Mouse (Mus musculus): ENCODE results near the gene Gas7.

Gene Gas7

DNA sequence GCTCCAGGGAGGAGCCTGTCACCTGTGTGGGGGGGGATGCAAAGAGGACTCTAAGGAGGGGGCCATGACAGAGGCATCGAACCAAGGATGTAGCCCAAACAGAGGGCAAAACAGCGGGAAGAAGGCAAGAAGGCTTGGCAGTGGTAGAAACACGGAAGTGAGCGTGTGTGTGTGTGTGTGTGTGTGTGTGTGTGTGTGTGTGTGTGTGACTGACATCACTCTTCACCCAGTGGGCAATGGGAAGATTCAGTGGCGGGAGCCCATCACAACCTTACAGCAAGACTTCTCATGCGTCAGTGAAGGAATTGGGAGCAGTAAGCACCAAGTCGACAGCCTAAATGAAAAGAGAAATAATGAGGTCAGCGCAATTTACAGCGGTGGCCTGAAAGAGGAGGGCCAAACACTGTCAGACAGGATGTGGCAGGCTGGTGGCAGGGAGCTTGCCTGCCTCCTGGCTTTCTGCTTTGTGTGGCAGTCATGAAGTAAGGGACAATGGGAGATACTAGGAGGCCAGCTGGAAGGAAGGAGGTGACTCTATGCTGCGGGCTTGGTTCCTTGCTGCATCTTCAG is 153.0 kb downstream of the Gas7 start:
- in situ Hi-C loops (cut with MboI; ENCODE audit: low sequenced_read_pairs): no loop called here

DNA sequence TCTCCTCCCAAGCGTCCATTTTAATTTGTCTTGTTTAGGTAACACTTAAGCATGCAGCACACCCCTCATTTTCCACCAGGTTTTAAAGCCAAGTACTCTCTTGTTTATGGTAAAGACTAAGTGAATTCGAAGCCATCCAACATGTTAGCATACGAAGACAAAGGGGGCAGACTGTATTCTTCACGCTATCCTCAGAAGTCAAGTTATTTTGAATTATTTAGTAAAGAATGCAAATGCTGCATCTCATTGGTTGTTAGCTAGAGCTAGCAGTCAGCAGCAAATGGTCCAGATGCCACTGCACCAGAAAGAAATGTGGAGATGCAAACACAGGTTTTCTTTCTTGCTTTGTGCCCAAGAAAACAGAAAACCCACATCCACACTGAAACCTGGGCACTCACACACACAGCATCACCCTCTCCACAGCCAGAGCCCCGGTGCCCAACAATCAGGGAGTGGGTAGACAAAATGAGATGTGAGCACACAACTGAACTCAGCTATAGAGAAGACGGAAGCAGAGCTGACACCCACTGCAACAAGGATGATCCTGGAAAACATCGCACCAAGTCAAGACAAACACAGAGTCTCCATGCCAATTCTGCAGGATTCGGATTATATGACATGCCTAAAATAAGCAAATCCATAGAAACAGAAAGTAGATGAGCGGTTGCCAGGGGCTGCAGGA is 157.1 kb downstream of the Gas7 start:
- in situ Hi-C loops (cut with MboI; ENCODE audit: low sequenced_read_pairs): no loop called here

DNA sequence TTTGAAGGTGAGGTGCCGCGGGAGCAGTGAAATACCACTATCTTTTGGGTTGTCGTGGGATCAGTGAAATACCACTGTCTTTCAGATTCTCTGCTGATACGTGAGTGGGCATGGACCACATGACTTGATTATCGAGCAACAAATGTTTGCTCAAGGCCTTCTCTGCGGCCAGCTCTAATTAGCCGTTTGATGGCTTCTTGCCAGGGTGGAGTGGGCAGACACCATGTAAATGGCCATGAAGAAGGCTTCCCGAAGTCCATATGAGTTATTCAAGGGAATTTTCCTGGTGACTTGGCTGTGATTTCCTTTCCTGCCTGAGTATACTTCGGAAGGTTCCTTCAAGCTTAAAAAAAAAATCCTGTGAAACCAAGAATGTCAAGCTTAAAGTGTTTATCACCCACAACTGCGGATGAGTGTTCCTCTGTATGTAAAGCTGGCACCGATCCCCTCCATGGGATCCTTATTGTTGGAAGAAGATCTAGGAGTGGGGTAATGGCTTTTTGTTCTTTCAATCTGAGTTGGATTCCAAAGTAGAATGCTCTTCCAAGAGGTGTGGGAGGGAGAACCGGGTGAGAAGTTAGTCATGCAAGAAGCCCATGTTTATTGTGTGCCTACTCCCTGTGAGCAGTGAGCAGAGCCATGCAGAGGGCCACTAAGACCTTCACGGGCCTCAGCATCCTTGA is 161.5 kb downstream of the Gas7 start:
- in situ Hi-C loops (cut with MboI; ENCODE audit: low sequenced_read_pairs): no loop called here

DNA sequence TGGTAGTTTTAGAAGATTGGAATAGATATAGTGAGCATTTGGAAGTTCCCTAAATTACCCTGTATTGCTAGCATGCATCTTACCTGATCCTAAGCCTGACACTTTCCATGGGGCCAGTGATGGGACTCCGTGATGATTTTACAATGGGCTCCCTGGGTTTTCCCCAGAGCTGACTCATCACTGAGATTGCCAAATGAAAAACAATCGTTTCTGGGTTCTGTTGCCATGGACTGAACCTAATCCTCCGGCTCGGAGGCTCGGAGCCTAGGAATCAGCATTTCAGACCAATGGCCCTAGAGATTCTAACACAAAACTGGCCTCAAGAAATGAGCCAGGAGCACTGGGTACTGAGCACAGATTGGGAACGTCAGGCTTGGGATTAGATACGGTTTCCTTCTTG is 167.1 kb downstream of the Gas7 start:
- in situ Hi-C loops (cut with MboI; ENCODE audit: low sequenced_read_pairs): no loop called here

DNA sequence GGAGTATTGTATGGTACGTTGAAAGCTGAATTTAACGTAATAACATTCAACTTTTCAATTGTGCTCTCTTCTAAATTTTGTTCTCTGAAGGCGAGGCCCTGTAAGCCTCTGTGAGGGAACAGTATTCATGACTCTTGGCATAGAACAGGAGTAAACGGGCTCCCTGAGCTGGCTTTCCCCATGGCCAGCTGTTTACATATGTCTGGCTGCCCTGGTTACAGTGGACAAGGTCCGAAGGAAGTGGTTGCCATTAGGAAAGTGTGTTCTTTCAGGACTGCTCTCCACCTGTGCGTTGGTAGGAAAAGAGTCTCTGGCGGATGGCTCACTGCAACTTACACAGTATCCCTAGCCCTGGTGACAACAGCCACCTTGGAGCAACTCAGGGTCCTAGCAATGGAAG is 171.9 kb downstream of the Gas7 start:
- in situ Hi-C loops (cut with MboI; ENCODE audit: low sequenced_read_pairs): no loop called here

DNA sequence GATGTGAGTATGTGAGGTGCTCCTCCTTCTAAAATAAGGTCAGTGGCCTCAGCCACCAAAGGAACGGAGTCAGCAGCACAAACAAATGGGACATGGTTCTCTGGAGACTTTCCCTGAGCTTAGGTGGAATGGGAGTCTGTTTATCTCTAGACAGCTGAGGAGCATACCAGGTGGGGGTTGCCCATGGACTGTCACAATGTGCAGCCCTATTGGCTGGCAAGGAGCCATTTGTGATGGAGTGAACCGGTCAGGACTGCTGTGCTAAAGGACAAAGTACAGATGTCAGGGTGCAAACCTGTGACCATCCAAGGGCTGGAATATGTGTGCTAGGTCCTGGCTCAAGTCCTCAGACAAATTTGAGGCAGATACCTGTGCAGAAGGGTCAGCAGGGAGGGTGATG is 173.3 kb downstream of the Gas7 start:
- in situ Hi-C loops (cut with MboI; ENCODE audit: low sequenced_read_pairs): no loop called here

DNA sequence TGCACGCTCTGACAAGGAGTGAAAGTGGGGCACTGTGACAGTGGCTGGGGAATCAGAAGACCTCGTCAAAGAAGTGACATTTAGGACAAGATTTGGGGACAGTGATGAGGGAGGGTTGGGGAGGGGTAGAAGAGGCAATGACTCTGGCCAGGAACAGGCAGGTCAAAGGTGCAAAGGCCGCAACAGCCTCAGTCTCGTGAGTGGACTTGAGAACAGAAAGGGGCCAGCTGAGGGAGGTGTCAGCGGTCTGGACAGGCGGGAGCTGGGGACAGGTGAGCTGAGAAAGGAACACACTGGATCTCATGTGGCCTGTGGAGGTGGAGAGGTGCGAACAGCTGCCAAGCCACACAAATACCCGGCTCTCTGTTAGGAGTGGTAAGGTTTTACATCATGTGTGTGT is 177.7 kb downstream of the Gas7 start:
- in situ Hi-C loops (cut with MboI; ENCODE audit: low sequenced_read_pairs): no loop called here

DNA sequence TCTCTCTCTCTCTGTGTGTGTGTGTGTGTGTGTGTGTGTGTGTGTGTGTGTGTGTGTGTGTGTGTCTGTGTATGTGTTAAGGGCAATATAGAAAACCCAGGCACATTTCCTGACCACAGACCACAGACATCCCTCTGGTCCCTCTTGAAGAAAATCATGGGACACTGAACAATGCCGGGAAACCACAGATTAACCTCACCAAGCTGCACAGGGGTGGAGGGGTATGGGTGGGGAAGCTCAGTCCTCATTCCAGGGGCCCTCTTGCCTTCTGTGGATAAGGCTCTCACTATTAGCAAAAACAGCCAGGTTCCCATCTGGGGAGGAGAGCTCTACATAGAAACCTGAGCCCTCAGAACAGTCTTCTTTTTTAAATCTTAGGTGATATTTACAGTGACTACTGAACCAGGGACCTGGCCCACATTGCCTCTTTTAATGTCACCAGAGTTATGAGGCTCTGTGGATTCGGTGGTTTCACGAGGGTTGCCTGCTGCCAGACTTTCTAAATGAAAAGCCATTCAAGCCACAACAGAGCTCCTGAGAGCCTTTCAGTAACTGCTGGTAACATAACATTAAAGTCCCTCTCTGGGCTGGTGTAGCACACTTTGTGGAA is 178.5 kb downstream of the Gas7 start:
- in situ Hi-C loops (cut with MboI; ENCODE audit: low sequenced_read_pairs): no loop called here

DNA sequence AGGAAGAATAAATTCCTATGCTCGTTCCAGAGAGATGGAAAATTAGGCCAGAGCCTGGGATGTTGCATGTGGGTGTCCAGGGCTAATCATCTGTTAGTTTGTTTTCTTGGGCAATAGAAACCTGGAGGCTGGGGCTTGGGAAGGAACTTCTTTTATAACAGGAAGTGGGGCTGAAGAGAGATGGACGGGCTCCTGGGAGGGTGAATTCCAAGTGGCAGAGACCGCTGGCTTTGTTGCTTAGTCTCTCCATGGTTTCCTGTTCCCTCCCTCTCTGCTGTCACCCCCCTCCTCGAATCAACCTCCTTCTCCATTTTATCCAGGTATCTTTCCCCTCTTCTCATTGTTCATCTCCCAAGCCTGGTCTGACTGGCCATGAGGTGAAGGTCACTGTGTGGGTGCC is 181.0 kb downstream of the Gas7 start:
- in situ Hi-C loops (cut with MboI; ENCODE audit: low sequenced_read_pairs): no loop called here

DNA sequence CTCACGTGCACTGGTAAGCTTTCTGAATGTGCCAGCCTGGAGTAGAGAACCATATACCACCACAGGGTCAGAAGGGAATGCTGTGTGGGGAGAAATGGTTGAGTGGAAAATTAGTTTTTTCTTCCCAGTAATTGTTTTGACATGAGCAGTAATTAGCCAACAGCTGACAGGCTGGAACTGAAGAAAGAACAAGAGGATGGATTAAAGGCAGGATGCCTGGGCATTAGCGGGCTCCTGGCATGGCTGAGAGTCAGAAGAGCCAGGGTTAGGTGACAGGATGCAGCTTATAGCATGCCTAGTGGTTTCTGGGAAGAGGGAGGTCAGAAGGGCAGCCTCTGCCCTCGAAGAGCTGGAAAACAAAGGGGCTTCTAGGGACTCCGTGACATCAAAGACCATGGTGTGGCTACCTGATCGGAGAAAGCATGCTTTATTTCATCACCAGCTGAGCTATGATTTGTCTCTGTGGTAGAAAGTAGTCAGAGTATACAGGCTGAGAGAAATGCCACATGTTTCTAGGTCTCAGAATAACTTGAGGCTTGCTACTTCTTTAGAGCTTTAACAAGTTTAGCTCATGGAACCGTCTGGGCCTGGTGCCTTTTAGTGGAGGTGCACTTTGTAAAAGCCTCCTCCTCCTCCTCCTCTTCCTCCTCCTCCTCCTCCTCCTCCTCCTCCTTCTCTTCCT is 181.8 kb downstream of the Gas7 start:
- in situ Hi-C loops (cut with MboI; ENCODE audit: low sequenced_read_pairs): no loop called here

DNA sequence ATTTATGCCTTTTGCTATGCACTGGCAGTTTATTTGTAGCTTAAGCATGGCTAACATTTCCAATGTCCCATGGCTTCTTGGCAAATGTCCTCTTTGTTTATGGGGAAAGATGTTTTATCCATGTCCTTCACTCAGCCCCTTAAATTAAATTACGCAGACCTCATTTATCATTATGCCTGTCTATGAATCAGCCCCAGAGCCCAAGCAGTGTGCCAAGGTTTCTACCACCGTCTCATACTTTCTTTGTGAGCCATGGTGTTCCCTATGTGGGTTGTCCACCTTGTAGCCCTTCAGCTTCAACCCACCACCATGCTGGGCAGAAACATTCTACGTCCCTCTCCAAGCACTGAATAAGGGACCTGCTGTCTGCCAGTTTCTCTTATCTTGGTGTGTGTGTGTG is 183.2 kb downstream of the Gas7 start:
- in situ Hi-C loops (cut with MboI; ENCODE audit: low sequenced_read_pairs): no loop called here

DNA sequence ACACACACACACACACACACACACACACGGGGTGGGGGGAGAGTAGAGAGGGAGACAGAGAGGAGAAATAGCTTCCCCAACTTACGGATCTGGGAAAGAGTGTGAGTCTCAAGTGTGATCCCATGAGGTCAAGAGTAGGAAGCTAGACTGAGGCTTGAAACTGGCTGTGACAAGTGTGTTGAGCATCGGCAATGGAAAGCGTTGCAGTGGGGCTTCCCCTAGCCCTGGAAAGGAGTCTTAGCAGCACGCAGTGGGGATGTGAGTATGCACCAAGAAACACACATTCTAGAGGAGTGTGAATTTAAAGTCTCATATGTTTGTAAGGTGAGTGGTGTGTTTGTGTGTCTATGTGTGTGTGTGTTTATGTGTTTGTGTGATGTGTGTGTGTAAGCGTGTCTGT is 185.1 kb downstream of the Gas7 start:
- in situ Hi-C loops (cut with MboI; ENCODE audit: low sequenced_read_pairs): no loop called here

DNA sequence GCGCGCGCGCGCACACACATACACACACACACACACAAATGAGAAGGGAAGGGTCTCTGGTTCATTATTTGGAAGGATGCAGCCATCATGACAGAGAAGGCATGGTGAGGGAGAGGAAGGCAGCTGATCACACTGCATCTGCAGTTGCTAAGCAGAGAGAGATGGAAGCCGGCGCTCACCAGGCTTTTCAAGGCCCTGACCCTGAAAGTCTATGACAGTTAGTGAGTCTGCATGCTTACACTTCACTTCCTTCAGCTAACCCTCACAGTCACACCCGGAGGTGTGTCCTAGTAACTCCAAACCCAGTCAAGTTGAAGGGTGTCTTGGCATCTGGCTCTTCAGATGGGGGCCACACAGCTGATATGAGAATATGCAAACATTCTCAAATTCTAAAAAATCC is 187.2 kb downstream of the Gas7 start:
- in situ Hi-C loops (cut with MboI; ENCODE audit: low sequenced_read_pairs): no loop called here

DNA sequence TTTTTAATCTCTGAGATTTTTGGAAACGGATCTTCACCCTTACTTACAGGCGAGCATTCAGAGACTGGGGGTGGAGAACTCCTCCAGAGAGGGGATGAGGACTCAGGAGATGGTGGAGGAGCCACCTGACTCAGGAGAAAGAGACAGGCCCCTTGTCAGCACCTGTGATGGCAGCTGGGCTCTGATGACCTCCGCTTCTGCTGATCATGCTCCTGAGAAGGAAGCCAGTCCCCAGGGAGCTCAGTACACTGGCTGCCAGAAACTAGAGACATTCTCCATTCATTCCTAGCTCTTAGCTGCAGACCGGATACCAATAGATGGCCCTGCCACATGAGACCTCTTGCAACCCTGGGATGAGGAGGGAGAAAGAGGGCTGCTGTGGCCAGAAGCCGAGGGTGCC is 187.6 kb downstream of the Gas7 start:
- in situ Hi-C loops (cut with MboI; ENCODE audit: low sequenced_read_pairs): no loop called here

DNA sequence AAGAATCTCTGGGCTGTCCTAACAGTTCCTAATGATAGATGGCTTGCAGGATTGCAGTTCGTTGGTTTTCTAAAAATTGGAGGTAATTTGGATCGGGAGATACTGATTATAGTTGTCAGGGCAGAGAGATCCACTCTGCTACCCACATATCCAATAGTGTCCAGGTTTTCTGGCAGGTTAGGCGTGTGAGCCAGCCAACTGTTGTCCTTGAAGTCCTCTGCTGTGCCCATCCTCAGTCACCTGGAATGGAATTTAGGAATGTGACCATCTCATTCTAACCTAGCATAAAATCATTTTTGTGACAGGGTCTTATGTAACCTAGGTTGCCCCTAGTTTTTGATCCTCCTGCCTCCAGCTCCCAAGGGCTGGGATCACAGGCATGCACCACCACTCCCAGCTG is 188.2 kb downstream of the Gas7 start:
- in situ Hi-C loops (cut with MboI; ENCODE audit: low sequenced_read_pairs): no loop called here

DNA sequence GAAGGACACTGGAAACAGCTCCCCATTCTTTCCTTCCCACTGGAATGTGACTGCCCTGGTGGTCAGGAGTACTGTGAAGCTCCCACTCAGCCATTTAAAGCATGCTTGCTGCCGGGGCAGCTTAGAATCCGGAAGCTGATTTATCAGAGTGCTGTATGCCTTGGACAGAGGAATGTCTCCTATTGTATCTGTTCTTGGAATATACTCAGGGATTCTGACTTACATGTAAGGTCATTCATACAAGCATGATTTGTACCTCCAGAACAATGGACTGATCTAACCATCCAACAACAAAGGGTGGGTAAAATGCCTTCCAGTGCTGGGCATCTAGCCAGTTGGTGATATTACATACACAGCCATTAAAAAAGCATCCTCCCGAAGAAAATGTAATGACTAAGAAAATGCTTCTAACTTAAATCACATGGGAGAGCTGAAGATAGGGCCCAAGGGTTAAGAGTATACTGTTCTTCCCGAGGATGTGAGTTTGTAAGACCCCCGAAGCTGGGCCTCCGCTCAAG is 189.5 kb downstream of the Gas7 start:
- in situ Hi-C loops (cut with MboI; ENCODE audit: low sequenced_read_pairs): no loop called here

DNA sequence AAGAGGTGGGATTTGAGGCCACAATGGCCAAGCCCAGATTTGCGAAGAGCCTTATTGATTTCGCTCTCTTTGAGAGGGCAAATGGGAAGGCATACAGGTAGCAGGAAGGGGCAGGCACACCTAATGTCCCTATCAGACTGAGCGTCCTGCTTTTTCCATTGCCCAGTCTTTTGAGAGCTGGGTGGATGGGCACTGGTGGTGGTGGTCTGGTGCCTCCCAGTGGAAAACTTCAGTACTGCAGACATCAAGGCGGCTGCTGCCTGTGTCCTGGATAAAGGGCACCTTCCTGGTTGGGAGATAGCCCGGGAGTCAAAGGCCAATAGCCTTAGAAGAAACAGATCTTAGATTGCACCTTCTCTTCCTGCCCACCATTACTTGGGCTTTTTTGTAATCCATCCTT is 192.5 kb downstream of the Gas7 start:
- in situ Hi-C loops (cut with MboI; ENCODE audit: low sequenced_read_pairs): no loop called here

DNA sequence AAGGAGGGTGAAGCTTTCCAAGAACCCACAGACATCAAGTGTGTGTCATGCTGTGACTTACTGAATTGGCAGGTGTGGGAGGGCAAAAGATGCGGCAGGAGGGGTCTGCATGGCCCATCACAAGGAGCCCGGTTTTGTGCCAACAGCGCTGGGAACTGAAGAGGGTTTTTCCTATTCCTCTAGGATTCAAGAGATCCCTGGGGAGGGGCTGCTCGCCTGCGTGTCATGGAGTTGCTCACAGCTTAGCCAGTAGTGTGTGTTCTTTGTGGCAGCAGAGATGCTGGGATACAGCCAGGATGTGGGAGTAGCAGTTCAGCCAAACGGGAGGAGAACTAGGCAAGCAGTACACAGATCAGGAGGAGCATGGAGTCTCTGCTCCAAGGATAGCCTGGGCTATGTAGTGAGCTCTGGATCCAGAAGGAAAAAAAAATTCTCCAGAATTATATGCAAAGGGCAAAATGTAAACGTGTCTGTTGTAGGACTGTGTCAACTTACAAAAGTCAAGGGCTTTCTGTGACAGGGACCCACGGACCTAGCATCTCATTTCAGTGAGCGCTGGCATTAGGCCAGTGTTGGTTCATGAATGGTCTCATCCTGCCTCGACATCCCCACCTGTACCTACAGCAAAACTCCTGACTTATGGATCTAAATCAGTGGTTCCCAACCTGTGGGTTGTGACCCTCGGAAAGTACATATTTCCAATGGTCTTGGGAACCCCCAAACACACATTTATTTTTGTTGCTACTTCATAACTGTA is 193.6 kb downstream of the Gas7 start:
- in situ Hi-C loops (cut with MboI; ENCODE audit: low sequenced_read_pairs): no loop called here

DNA sequence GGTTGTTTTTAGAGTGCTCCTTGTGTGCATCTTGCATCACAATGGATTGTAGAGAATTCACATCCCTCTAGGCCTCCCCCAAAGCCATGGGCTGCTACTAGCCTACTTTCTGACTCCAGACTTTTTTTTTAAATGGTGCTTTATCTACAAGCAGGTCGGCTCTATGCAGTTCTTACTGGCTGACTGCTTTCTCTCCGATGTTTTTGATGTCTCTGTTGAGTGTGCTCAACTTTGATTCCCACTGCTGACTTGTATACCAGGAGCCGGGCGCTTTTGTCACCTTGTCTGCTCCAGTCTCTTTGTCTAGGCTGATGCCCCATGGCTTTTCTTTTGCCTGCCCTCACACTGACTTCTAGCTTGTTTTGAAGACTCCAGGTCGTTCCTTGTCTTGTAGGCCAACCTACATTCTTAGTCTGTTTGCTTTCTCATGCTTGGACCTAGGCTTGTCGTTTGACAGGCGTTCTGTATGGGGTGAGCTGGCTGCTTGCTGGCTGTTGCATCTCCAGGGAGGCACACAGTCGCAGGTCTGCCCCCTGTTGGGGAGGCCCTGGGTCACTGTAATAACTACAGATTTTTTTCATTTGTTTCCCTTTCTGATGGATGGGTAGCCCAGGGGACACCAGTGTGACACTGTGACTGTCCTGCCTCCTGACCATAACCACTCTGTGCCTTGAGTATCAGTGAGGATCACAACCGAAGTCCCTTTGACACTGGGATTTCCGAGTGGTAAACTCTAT is 194.9 kb downstream of the Gas7 start:
- in situ Hi-C loops (cut with MboI; ENCODE audit: low sequenced_read_pairs): loop anchor here (25.0 kb wide), 1 partner anchor 538 kb away; no protein-coding TSS in a partner anchor

DNA sequence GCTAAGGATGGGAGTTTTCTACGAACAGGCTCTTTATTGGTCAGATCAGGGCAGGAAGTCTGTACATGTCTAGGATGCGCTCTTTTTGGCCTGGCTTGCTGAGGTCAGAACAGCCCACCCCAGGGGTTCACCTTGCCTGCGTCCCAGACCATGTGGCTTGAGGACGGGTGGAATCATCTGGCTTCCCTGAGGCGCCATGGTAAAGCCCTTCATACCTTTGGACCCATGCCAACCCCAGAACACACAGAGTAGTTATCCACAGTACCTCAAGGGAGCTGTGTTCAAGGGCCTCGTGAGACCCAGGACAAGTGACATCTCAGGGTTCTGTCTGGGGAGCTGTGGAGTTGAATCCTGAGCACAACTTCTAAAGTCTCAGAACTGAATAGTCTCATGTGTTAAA is 196.5 kb downstream of the Gas7 start:
- in situ Hi-C loops (cut with MboI; ENCODE audit: low sequenced_read_pairs): loop anchor here (25.0 kb wide), 1 partner anchor 539 kb away; no protein-coding TSS in a partner anchor

Data from CH12F3 (cell line).